Mouse (Mus musculus) right cerebral cortex, postnatal 36 days (tissue): ENCODE measurements around the gene Tbx1.
"Not testable (repeated sequence)": the region's sequence is repeated elsewhere in the genome, so short reads cannot be mapped to it uniquely, and the experiment has no call there.

Source experiments
- DNase-seq, 2 experiments: peaks; one replicate each; pipeline ENCODE4 v3.0.0; 2022; ENCODE audit warnings: low spot score in 2 of 2, mixed read lengths in 1 of 2

Tbx1 gene

DNA sequence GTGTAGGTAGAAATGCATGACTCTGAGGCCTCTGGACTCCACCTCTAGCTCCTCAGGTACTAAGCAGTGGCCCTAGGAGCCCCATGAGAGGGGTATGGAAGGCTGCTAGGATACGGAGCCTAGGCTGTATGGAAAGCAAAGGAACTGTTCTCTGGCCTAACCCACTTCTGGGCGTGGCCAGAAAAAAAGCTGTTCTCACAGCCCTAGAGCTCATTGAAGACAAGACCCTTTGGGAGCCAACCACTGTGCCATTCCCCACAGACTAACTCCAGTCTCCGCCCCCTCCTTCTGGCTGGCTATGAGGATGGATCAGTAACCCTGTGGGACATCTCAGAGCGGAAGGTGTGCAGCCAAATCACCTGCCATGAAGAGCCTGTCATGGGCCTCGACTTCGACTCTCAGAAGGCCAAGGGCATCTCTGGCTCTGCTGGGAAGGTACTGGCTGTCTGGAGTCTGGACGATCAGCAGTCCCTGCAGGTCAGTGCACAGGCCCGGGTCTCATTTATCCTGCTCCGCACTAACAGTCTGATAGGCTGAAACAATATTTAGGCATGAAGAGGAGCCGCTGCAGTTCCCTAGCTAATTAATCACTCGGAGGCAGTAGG, 38.3 kb downstream of the Tbx1 start:
- DNase-seq, result no peak

DNA sequence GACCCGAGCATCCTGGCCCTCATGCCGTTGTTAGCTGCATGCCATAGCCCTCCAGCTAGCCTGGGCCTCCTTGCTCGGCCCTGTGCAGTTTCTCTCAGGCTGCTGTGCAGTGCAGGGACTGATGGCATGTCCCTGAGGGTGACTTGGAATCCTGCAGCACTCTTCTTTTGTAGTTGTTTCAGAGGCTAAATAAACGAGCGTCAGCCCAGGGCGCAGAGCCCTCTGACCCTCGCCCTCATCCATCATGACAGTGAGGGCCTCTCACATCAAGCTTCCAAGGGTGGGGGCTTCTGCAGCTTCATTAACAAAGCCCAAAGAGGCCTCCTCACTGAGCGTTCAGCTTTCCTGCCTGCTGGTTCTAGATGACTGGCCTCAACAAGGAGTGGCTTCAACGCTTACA, 38.9 kb downstream of the Tbx1 start:
- no peak for DNase-seq

DNA sequence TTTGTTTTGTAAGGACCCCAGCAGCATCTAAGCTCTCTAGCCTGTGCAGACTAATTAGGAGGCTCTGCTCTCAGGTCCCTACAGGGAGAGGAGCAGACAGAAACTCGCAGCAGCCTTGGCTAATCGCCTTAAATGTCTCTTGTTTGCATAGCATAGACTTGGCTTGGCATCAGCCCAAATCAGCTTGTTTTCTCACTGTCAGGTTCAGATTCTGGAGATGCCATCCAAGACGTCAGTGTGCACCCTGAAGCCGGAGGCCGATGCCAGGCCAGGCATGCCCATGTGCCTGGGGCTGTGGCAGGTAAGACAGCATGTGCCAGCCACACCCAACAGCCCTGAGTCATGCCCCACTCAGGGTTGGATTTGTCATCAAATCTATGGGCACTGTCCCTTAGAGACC, 42.6 kb downstream of the Tbx1 start:
- no peak for DNase-seq

DNA sequence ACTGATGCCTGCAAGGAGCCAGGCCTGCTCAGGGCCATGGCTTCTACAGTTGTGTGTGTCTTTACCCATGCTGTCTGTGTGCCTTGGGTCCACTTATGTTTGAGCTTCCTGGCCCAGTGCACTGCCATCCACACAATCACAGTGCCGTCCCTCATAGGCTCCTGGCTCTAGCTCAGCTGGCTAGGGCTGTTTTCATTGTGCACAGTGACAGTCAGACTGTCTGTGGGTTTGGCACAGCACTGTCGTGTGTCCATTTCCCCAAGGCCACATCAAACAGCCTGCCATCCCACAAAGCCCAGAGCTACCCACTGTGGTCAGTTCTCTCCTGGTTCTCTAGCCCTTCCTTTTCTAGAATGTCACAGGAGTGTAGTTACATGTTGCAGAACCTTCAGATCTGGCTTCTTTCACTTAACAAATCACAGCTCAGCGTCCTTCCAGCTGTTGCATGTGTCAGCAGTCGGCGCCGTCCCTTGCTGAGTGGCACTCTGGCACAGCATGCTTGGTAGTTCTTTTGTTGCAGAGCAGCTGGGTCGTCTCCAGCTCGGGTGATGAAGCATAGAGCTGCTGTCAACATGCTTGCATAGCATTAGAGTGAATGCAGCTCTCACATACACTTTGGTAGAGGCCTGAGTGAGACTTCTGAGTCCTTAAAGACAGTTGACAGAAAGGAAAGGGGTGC, 47.2 kb downstream of the Tbx1 start:
- no peak for DNase-seq

DNA sequence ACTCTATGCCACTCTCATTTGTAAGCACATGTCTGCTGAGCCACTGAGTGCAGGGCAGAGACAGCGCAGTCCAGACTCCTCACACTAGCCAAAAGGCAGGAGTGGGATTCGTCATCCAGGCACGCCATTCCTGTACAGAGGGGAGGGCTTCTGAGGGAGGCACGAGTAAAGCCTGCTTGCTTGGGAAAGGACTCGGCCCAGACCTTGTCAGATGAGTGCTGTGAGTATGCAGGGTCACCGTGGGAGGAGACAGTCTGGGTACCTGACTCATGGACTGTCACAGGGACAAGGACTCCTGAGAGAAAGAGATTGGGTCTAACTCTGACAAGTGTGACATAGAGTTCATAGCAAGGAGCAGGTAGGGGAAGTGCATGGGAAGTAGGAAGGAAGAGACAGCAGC, 51.2 kb downstream of the Tbx1 start:
- no peak for DNase-seq

DNA sequence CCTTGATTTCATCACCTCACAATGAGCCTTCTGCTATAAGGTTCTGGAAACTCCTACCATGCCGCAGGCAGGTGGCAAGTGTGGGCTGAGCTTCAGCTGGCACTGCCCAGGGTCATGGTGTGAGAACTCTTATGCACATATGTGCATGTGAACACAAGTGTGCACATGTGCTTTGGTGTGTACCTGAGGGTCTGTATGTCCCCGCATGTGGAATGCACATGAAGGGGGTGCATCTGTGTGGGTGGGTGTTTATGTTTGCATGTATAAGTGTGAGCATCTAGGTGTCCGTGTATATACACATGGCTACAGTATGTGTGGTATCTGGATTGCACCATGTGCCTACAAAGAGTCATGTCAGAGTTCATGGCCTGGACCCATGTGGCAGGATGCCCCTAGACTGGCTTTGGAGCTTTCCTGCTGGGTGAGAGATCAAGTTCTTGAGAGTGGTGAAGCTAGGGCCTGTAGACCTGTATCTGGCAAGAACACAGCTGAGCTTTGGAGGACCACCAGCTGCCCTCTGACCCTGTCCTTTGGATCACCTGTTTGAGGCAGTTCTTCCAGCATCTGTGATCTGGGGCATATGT, 53.0 kb downstream of the Tbx1 start:
- no peak for DNase-seq

DNA sequence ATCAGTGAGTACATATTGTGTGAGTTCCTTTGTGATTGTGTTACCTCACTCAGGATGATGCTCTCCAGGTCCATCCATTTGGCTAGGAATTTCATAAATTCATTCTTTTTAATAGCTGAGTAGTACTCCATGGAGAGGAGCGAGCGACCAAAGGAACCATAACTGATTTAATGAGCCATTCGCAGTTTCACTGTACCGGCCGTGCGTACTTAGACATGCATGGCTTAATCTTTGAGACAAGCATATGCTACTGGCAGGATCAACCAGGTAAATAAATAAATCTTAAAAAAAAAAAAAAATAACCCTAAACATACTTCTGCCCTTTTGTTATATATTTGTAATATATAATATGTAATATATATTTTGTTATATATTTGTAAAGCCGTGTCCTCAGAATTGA, 57.4 kb downstream of the Tbx1 start:
- not testable (repeated sequence) for DNase-seq
